Mouse (Mus musculus): ENCODE data around the gene H2al2a. TPM values are rescaled to one million over a fixed set of nuclear protein-coding genes. Genes with fewer than 3 reads are reported as not detected.
"Not testable (repeated sequence)": the region's sequence is repeated elsewhere in the genome, so short reads cannot be mapped to it uniquely, and the experiment has no call there.

Gene H2al2a
- polyA plus RNA-seq, 1 experiment from 2014 or later = not detected

GRCm38 (mm10) chr2:17968037-17968436 is 28.7 kb downstream of the H2al2a start:
- 72% methylated on average over 3 of the region's 3 CpGs for WGBS

GRCm38 (mm10) chr2:17959501-17959900 is 37.3 kb downstream of the H2al2a start:
- Histone ChIP-seq H3K4me2 (replicated peaks; ENCODE audit: low read depth, low read length) (no peak overlapping the region), H3K36me3 (ENCODE audit: control insufficient read depth, insufficient read depth, low read length) (no peaks in the 10 kb centered on the region), H3K4me1 (ENCODE audit: control insufficient read depth, insufficient read depth, low read length) (no peaks in the 10 kb centered on the region), H3K27me3 (ENCODE audit: control insufficient read depth, insufficient read depth, low read length) (no peaks in the 10 kb centered on the region), H3K4me3 (ENCODE audit: low read depth, low read length) (no peak overlapping the region), H3K9me3 (ENCODE audit: control insufficient read depth, low read depth, low read length) (no peaks in the 10 kb centered on the region), H3K9ac (replicated peaks; ENCODE audit: low read depth, low read length) (no peak overlapping the region), H3K27ac (ENCODE audit: low read length) (no peak overlapping the region)
- 80% methylated on average over 1 of the region's 1 CpGs for WGBS
- ATAC-seq (ENCODE audit: insufficient number of reproducible peaks, insufficient read depth, low FRiP score, low read depth) = no peak

More at GRCm38 (mm10) chr2:17968037-17968436, 28.7 kb downstream of the H2al2a start:
- not testable (repeated sequence) for H3K9ac ChIP-seq (replicated peaks; ENCODE audit: low read depth, low read length); H3K9me3 ChIP-seq (ENCODE audit: control insufficient read depth, low read depth, low read length); ATAC-seq (ENCODE audit: insufficient number of reproducible peaks, insufficient read depth, low FRiP score, low read depth); H3K4me3 ChIP-seq (ENCODE audit: low read depth, low read length); H3K36me3 ChIP-seq (ENCODE audit: control insufficient read depth, insufficient read depth, low read length); H3K27me3 ChIP-seq (ENCODE audit: control insufficient read depth, insufficient read depth, low read length); H3K4me1 ChIP-seq (ENCODE audit: control insufficient read depth, insufficient read depth, low read length); H3K27ac ChIP-seq (ENCODE audit: low read length); H3K4me2 ChIP-seq (replicated peaks; ENCODE audit: low read depth, low read length)

- Histone ChIP-seq H3K9ac (replicated peaks; ENCODE audit: low read depth, low read length) (no peak overlapping the region), H3K36me3 (ENCODE audit: control insufficient read depth, insufficient read depth, low read length) (no peaks in the 10 kb centered on the region), H3K27ac (ENCODE audit: low read length) (no peak overlapping the region), H3K9me3 (ENCODE audit: control insufficient read depth, low read depth, low read length) (no peaks in the 10 kb centered on the region), H3K27me3 (ENCODE audit: control insufficient read depth, insufficient read depth, low read length) (no peaks in the 10 kb centered on the region), H3K4me3 (ENCODE audit: low read depth, low read length) (no peak overlapping the region), H3K4me1 (ENCODE audit: control insufficient read depth, insufficient read depth, low read length) (no peaks in the 10 kb centered on the region), H3K4me2 (replicated peaks; ENCODE audit: low read depth, low read length) (no peak overlapping the region)
- no peak; the same call in 1 of the 2 replicates for ATAC-seq (ENCODE audit: insufficient number of reproducible peaks, insufficient read depth, low FRiP score, low read depth)
- 54% methylated on average over 3 of the region's 3 CpGs for WGBS
These were observed 49.9 kb downstream of the H2al2a start for GRCm38 (mm10) chr2:17946875-17947274.

Other genes with a start within 250 kb of the H2al2a start
- gene A930004D18Rik, start 40.8 kb upstream of the H2al2a start, polyA plus RNA-seq (2014; fragmentation: Nextera tagmentation; extraction: Ambion mirVana) = 9.9 and 11.0 TPM in 2 replicates
- 4.4 and 5.0 TPM in 2 replicates for gene Skida1, start 52.1 kb upstream of the H2al2a start, polyA plus RNA-seq (2014; fragmentation: Nextera tagmentation; extraction: Ambion mirVana)
- gene Mllt10, start 58.3 kb upstream of the H2al2a start, polyA plus RNA-seq (2014; fragmentation: Nextera tagmentation; extraction: Ambion mirVana) = 45.0 and 56.9 TPM in 2 replicates